Mouse (Mus musculus) embryo, embryonic 11.5 days (tissue): ENCODE measurements around the gene Lgr4.

ENCODE experiments used
- DNase-seq: peaks from one replicate; pipeline ENCODE4 v3.0.0-alpha.2; 2012; ENCODE audit warnings: low read depth, low spot score

Lgr4 gene

DNA sequence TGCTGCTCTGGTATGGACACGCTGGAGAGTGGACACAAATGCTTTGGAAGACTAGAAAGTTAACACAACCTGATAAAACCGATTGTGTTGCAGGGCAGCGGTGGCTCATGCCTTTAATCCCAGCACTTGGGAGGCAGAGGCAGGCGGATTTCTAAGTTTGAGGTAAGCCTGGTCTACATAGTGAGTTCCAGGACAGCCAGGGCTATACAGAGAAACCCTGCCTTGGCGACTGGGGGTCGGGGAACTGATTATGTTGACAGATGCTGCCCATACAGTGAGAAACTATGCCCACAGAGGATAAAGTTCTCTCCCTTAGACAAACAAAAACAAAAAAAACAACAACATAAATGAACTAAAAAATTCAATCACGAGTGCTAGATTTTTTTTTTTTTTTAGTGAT is 99.6 kb downstream of the Lgr4 start:
- DNase-seq: no peak

DNA sequence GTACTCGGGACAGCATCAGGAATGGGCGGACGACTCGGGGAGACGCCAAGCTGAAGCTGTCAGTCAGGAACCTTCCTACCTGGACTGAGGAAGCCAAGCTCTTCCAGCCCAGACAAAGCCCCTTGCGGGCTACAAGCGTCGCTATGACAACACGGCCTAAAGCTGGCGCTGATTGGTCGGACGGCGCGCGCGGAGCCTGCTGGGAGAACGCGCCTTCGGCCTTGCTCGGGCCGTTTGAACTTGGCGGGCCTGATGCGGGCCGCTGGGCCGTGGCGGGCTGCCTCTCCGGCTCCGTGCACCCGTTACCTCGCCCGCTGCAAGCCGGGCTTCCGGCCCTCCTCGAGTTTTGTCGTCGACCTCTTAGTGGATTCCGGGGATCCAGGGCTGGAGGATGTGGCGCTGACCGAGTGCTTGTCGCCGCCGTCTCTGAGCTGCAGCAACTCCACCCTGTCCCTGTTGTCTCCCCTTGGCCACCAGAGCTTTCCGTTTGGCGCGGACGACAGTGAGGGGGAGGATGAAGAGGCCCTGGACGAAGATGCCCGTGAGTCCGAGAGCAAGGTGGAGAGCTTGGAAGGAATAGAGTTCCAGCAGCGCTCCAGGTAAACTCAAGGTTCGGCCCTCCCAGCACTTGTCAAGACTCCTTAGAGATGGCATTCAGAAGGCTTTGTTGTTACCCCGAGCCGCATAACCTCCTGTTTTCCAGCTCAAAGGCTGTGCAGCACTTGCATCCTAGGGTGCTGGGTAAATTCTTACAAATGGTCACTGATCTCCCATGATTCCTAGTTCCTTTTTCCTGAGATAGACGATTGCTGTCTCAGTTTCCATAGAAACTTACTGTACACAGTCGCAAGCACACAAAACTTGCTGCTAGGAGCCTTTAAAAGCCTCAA is 100.4 kb downstream of the Lgr4 start, which contains the start of gene Ccdc34:
Ccdc34 (plus strand) TSS at position 202 of the 890 bp plus-strand sequence.
- peak; percentile 92 for DNase-seq

DNA sequence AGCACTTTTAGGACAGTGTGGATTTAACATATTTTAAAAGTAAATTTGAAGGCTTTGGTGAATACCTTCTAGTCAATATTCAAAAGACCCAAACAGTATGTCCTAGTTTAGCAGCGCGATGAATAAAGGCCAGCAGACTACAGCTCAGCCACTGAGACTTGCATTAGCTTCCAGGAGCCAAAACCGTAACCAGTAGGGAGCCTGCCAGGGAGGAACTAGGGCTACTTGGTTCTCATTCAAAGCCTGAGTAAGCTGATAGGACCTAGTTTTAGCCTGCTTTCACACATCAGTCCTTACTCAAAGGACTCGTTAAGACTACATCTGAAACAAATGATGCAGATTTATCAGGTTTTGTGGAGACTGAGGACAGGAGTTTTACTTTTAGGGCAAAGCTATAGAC is 102.2 kb downstream of the Lgr4 start:
- no peak for DNase-seq

DNA sequence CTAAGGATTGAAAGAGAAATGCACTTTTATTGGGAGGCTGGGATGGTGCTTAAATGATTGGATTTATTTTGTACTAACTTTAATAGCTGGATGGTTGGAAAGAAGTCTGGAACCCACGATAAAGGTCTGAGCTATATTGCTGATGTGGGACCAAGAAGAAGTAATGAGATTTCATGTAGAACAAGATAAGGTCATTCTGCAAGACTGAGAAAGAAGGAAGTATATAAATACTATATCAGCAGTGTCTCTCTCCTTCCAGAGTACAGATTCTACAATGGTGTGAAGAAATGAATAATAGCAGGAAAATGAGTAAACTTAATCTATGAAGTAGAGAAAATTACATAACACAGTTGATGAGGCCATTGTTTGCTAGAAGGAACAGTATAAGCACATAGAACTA is 103.0 kb downstream of the Lgr4 start:
- no peak for DNase-seq

DNA sequence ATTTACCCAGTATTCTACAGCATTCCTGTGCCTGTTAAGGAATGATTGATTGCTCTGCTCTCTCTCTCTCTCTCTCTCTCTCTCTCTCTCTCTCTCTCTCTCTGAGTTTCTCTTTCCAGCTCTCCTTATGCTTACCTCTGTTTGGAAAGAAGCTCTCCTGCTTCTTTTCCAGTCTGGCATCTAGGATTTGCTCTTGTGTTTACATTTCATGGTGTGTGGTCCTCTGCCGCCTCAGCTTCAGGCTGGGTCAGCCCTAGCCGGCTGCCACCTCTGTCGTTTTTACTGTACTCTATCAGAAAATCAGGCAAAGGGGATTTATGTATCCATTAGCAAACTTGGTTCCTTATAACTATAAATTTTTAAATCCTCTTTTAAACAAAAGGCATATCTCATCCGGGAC is 118.8 kb downstream of the Lgr4 start:
- no peak for DNase-seq

DNA sequence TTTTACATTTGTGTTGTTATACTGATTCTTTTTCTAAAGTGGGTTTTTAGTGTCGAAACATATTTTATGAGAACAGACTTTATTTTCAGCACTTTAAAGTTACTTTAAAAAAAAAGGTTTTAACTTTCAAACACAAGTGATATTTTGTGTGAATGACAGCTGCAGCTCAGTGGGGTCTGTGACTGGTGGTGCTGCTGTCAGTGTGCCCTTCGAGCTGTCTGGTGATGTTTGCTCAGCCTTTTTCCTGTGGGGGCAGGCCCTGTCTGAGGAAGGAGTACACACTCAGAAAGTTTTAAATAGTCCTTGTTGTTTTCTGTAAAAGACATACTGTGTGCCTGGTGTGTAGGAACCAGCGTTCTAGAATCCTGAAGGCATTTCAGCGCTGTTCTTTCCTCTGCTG is 119.2 kb downstream of the Lgr4 start:
- DNase-seq: no peak

DNA sequence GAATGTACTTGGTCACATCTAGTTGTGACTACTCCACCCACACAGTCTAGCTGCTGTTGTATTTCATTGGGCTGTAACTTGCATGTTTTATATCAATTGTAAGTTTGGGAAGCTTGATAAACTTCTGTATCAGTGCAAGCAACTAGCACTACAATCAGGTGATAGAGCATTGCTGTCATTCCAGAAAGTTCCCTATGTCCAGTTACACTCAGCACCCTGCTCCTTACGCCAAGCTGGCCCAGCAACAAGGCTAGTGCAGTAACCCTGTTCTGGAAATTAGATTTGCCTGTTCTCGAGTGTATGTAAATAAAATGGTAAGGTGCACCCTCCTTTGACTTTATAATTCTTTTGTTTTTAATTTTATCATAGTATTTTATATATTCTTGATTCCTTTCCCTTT is 119.8 kb downstream of the Lgr4 start:
- no peak for DNase-seq

DNA sequence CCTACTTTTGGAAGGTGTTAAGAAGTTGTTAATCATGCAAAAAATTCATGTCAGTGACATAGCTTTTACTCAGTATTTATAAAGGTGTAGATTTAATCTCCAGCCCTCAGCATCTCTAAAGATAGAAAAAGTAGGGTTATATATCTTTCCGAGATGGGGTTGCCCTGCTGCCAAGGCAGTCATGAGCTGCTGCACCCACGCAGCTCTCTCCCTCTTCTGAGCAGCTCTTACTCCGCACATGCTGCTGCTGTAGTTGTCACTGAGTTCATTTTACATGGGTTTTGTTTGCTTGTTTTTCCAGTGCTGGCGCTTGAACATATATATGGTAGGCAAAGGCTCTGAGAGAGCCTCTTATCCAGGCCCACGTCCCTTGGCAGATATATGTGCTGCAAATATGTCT is 120.9 kb downstream of the Lgr4 start:
- DNase-seq: no peak

DNA sequence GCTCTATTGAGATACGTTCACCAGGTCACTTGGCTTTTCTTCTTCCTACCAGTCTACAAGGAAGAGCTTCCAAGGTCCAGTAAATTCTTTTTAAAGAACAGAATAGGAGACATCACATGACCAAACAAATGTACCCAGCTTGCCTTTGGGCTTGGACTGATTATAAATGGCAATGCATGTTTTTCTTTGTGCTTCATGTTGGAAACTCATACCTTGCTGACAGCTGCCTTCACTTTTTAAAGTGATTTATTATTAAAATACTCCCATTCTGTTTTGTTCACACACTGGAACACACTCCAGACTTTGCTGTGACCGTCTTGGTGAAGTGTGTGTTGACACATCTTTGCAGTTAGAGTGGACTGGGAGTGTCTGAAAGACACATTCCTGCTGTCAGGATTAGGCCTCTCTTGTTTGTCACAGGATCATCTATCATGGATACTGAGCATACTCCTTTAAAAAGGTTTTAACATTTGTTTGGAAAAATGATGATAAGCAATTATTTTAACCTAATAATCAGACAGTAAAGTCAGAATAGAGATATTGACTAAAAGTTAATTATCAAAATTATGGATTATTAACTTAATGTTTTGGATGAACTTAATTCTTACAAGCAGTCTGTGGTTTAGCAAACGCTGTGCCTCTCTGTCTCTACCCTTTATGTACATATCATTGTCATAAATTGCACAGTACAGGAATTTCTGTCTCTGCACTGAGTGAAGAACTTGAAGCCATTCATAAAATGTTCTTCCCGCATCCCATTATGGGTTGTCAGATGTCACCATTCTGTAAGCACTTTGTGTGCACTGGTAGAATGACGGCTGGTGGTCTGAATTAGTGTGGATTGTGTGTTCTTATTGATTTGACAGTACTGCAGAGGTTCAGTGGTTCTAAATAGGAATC is 125.7 kb downstream of the Lgr4 start:
- no peak for DNase-seq

DNA sequence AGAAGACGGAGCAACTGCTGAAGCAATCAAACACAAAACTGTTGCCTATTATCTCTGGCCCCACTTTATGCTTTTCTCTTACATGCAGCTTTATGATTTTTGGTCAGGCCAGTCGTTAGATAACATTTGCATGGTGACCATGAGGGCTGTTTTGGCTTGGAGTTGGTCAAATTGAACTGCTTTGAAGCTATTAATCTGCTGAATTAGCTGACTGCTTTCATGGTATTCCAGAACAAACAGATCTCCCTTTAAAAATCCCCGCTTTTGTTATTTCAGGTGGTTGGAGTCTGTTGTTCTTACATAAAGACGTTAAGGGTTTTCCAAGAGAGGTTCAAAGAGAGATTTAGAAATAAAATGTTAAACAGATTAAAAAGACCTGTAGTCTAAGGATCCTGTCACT is 141.0 kb downstream of the Lgr4 start:
- DNase-seq: no peak

DNA sequence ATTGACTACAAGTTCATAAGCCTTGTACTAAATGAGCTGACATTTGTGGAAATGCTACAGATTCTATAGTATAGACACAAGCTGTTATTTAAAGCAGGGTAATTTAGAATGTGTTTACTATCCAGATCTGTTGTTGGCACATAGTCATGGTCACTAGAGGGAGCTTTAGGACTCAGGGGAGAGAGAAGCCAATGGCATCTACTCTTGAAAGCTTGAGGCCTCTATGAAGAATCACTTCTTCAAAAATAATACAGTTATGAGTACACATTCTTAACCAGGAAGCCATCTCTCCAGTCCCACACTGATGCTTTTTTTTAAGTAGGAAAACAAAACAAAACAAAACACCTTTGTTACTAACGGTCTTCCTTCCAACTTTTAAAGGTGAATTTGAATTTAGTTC is 145.7 kb downstream of the Lgr4 start:
- DNase-seq: no peak
